12 mouse cellular contexts compared by ENCODE assay signal in the genomic region with DNA sequence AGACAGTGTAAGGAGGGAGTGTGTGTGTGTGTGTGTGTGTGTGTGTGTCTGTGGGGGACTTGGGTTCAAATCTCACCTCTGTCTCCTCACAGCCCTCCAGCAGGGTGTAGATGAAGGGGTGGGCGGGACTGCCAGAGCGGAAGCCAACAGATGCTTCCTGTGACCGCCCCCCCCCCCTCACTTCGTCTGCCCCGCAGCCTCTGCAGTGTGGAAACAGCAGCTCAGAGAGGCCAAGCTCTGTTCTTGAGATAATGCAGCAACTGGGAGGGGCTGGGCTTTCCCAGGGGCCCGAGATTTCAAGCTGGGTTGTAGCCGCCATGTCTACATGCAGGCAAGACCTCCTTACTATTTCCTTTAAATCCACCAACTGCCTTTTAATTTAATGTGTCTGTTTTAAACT. TPM values are rescaled to one million over a fixed set of nuclear protein-coding genes. Genes with fewer than 3 reads are reported as not detected.
DNase-seq lines count a peak whose midpoint lies in the region; ATAC-seq and TF ChIP-seq lines count a peak whose summit lies in the region.
"Had no signal": no experiment of that assay in that cellular context is flagged by ENCODE, and none has a peak within 500 bp of the region (broad histone marks: within the 10 kb centered on the region; RNA-seq: fewer than 3 reads in every experiment).

No protein-coding gene starts in this region.

- no peak overlapping the region for H3K9ac ChIP-seq in liver, postnatal 0 days (replicated peaks)
- H3K9ac ChIP-seq: midbrain, embryonic 15.5 days had no signal

- H3K27ac ChIP-seq in spleen, adult 2 months (ENCODE audit: insufficient read depth, low read length), result peak overlapping the region; percentile 36; the same call in 1 of the 2 replicates
- no peak overlapping the region for H3K27ac ChIP-seq in liver, postnatal 0 days (ENCODE audit: low read depth)
- no peak overlapping the region for H3K27ac ChIP-seq in layer of hippocampus, adult 2 months
- H3K27ac ChIP-seq: midbrain, embryonic 15.5 days had no signal

- peaks cover 48% of the 10 kb centered on the region; the same call in 1 of the 2 replicates for H3K4me1 ChIP-seq in spleen, adult 2 months (ENCODE audit: control insufficient read depth, insufficient read depth, insufficient read length)
- peaks cover 9% of the 10 kb centered on the region for H3K4me1 ChIP-seq in liver, postnatal 0 days (ENCODE audit: insufficient read depth)

- no peak for DNase-seq in spleen, adult 2 months (ENCODE audit: low read depth in 1 of 2, low spot score in 2 of 2)
- DNase-seq in spleen, postnatal 14 days (ENCODE audit: low spot score in 2 of 2), result no peak
- peak; percentile 56 for DNase-seq in liver, postnatal 0 days
- DNase-seq in thymus, postnatal 4 days, result peak; percentile 71
- no peak for DNase-seq in layer of hippocampus, adult 2 months (ENCODE audit: low spot score in 2 of 2)
- no peak for DNase-seq in adipocyte (ENCODE audit: low spot score)
- no peak for DNase-seq in right cerebral cortex, postnatal 10 days (ENCODE audit: low spot score in 2 of 2)
- DNase-seq: cerebellum, postnatal 25 days; lung, adult 2 months had no signal

- no peak for TF ChIP-seq EP300 in liver, postnatal 0 days (IDR thresholded peaks at IDR 0.05; ENCODE audit: low read depth)

- H3K9me3 ChIP-seq in liver, postnatal 0 days (ENCODE audit: low read length), result no peaks in the 10 kb centered on the region
- H3K9me3 ChIP-seq: midbrain, embryonic 15.5 days had no signal

- H3K27me3 ChIP-seq in spleen, adult 2 months (ENCODE audit: control insufficient read depth, insufficient read depth, low read length), result no peaks in the 10 kb centered on the region
- H3K27me3 ChIP-seq in liver, postnatal 0 days (ENCODE audit: insufficient read depth, low read length), result no peaks in the 10 kb centered on the region
- H3K27me3 ChIP-seq: midbrain, embryonic 15.5 days had no signal

- no peak for TF ChIP-seq CTCF in spleen, adult 2 months (IDR thresholded peaks at IDR 0.05; ENCODE audit: extremely low read depth, insufficient read depth, insufficient read length, insufficient replicate concordance)
- no peak for TF ChIP-seq CTCF in liver, postnatal 0 days (IDR thresholded peaks at IDR 0.05; ENCODE audit: low read depth)
- no peak for TF ChIP-seq CTCF in layer of hippocampus, adult 2 months (conservative IDR thresholded peaks at IDR 0.05)

- H3K36me3 ChIP-seq in spleen, adult 2 months (ENCODE audit: control insufficient read depth, insufficient read depth, low read length), result no peaks in the 10 kb centered on the region
- H3K36me3 ChIP-seq in liver, postnatal 0 days (replicated peaks; ENCODE audit: insufficient read depth, low read length), result no peaks in the 10 kb centered on the region
- H3K36me3 ChIP-seq: midbrain, embryonic 15.5 days had no signal

- TF ChIP-seq POLR2A in spleen, adult 2 months (IDR thresholded peaks at IDR 0.05; ENCODE audit: low read depth, low read length), result no peak

- WGBS in spleen, adult 2 months, result 10% methylated on average over 7 of the region's 7 CpGs
- WGBS in liver, postnatal 0 days (ENCODE audit: insufficient replicate concordance), result 18% methylated on average over 7 of the region's 7 CpGs

- ATAC-seq in activated CD4-positive, CD25-positive, alpha-beta regulatory T cell, adult 4 months, result peak; percentile 54
- 0 out of 2 replicates have a peak, but pooled peaks have one; percentile 11 for ATAC-seq in liver, postnatal 0 days
- ATAC-seq: midbrain, embryonic 15.5 days had no signal

- H3K4me2 ChIP-seq in liver, postnatal 0 days (ENCODE audit: low read depth, low read length), result no peak overlapping the region
- H3K4me2 ChIP-seq: midbrain, embryonic 15.5 days had no signal

- no peak overlapping the region for H3K4me3 ChIP-seq in spleen, adult 2 months (ENCODE audit: extremely low read depth, insufficient read depth, insufficient read length)
- H3K4me3 ChIP-seq in liver, postnatal 0 days (ENCODE audit: low read depth, low read length), result no peak overlapping the region
- H3K4me3 ChIP-seq in layer of hippocampus, adult 2 months, result no peak overlapping the region
- H3K4me3 ChIP-seq: midbrain, embryonic 15.5 days had no signal

RNA-seq across cellular contexts. Expression of gene Laptm5, which starts 2.3 kb away (rescaled TPM):
- polyA plus RNA-seq in spleen, adult 2 months (2012; rRNA removed), result 903 and 1,004 TPM in 2 replicates
- polyA plus RNA-seq in activated CD4-positive, CD25-positive, alpha-beta regulatory T cell, adult 4 months (2017; shearing (Covaris generic)), result 1,000 to 10,000 TPM; 1,545 to 2,139 TPM
- polyA plus RNA-seq in liver, postnatal 0 days (2015; fragmentation: Nextera tagmentation; extraction: Ambion mirVana), result 109 and 113 TPM in 2 replicates
- 10 to 100 TPM; 33.9 to 34.0 TPM for total RNA-seq in layer of hippocampus, adult 2 months (2021)

RNA-seq across cellular contexts. Expression of gene Matn1, which starts 33.5 kb away (rescaled TPM):
- 0.23 and 0.29 TPM in 2 replicates for polyA plus RNA-seq in spleen, adult 2 months (2012; rRNA removed)
- under 1 TPM in 1 of 2 experiments, not detected in 1; 0.23 TPM for polyA plus RNA-seq in activated CD4-positive, CD25-positive, alpha-beta regulatory T cell, adult 4 months (2017; shearing (Covaris generic))
- polyA plus RNA-seq in liver, postnatal 0 days (2015; fragmentation: Nextera tagmentation; extraction: Ambion mirVana), result 0.05 TPM in 1 of 2 replicates, not detected in the other
- total RNA-seq in layer of hippocampus, adult 2 months (2021), result under 1 TPM; 0.41 to 0.64 TPM
- total RNA-seq: gastrocnemius, postnatal 4 days had no signal

Comparison
In these comparisons a context has a peak if more than half of its experiments do, and no peak if none do; other contexts are left out.
1. DNase-seq: peak in liver, postnatal 0 days (single experiment) and thymus, postnatal 4 days (single experiment); none in spleen, adult 2 months (0 of 2), spleen, postnatal 14 days (0 of 2), layer of hippocampus, adult 2 months (0 of 2), adipocyte (single experiment) and right cerebral cortex, postnatal 10 days (0 of 2).